Mouse (Mus musculus): ENCODE measurements around the gene Ank3.

The Ank3 gene

GRCm38 (mm10) chr10:69611314-69611713 is 212.7 kb downstream of the Ank3 start:
- no peak for DNase-seq (ENCODE audit: extremely low spot score, low spot score)

GRCm38 (mm10) chr10:69611839-69612340 is 213.3 kb downstream of the Ank3 start:
- DNase-seq (ENCODE audit: extremely low spot score, low spot score), result no peak

GRCm38 (mm10) chr10:69616953-69617352 is 218.4 kb downstream of the Ank3 start:
- no peak for DNase-seq (ENCODE audit: extremely low spot score, low spot score)

- no peak for DNase-seq (ENCODE audit: extremely low spot score, low spot score)
Measured at GRCm38 (mm10) chr10:69617537-69618112, 219.1 kb downstream of the Ank3 start.

DNA sequence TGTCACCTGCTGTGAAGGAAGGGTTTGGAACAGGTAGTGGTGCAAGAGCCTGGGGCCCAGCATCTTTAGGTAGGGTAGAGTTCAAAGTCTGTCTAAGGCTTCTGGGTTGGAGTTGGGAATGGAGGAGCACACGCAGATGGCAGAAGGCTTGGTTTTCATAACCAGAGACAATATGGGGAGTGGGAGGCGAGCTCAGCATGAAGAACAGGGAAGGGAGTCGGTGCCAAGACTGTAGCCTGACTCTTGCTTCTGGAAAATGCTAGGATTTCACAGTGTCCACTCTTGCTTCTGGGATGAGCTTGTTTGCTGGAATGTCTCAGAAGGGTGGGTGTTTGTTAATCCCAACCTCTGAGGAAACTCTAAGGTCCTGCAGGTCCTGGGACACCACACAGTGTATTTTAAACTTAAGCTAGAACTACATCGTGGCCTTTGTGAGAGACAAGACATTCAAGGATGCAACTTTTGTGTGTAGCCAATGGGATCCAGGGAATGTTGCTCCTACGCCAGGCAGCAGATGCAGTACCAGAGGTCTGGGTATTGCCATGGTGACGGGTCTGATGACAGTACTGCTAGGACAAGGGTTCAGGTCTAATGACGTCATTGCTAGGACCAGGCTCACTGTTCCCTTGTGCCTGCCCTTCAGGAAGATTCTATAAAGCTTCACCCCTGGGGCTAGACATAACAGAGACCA is 222.3 kb downstream of the Ank3 start:
- no peak for DNase-seq (ENCODE audit: extremely low spot score, low spot score)

DNA sequence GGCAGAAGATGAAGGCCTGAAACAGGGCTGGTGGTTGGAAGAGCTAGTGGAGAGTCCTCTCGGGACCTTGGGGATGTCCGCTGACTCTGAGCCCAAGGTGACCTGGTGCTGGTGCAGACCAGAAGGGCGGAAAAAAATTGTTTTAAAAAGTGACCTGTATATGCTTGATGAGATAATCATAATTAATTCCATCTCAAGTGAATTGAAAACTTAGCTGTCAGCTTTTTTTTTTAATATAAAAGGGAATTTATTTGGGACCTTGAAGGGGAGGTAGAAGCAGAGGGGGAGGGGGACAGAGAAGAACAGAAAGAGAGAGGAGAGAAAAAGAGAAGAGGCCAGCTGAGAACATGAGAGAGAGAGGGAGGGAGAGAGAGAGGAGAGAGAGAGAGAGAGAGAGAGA is 229.2 kb downstream of the Ank3 start:
- no peak for DNase-seq (ENCODE audit: extremely low spot score, low spot score)

DNA sequence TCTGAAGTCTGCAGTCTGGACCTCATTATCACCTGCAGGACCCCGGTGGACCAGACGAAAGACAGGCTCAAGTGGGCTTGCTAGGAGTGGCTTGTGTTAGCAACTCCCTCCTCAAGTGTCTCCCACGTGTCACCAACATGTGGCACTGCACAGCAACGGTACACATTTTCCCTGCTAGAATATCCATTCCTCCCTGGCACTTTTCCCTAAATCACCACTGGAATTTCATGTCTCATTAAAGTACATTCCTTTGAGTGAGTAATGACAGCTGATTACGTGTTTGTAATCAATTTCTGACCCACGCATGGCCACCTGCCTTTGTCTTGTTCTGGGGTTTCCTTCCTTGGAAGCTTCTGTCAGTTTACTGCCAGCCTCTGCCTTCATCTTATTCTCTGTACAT is 230.2 kb downstream of the Ank3 start:
- no peak for DNase-seq (ENCODE audit: extremely low spot score, low spot score)

DNA sequence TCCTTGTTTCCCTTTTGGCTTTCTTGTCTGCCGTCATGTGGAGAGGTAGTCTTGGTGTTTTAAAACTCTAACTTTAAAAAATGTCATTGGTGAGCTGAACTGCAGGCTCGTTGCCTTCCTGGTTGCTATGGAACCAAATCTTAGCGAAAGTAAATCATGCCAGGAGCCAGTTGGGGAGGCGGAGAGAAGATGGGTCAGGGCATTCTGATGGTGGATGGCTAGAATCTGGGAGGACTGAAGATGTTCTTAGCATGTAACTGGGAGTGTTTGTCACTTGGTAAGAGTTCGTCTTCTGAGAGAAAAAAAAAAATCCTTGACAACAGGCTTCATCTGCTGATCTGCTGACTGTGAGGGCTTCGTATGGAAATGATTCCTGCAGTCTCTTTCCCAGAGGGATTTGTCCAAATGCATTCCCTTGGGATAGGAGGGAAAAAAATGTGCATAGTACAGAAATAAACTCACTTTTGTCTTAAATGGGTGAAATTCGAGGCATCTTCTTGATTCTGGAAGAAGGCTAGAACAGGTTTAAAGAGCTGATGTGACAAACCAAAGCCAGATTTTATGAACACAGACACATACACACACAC is 232.3 kb downstream of the Ank3 start:
- DNase-seq (ENCODE audit: extremely low spot score, low spot score), result no peak

DNA sequence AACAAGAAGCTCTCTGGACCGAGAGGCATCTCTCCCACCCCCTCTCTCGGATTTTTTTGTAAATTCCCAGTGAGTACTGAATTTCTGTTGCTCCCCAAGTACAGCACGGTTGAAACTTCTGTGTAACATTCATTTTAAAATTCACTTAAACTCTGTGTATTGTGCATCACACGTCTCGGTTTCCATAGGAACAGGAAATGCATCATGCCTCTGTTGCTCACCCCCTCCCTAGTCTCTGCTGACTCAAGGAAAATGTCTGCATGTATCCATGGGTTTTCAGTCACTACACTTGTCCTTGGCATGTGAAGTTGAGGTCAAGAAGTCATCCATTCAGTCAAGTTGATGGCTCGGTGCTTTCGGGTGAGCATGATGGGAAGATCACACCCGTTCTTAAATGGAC is 234.3 kb downstream of the Ank3 start:
- DNase-seq (ENCODE audit: extremely low spot score, low spot score), result no peak

- DNase-seq (ENCODE audit: extremely low spot score, low spot score), result no peak
Measured at GRCm38 (mm10) chr10:69634891-69635290, 236.3 kb downstream of the Ank3 start.

- no peak for DNase-seq (ENCODE audit: extremely low spot score, low spot score)
Measured at GRCm38 (mm10) chr10:69635910-69636656, 237.5 kb downstream of the Ank3 start.

DNA sequence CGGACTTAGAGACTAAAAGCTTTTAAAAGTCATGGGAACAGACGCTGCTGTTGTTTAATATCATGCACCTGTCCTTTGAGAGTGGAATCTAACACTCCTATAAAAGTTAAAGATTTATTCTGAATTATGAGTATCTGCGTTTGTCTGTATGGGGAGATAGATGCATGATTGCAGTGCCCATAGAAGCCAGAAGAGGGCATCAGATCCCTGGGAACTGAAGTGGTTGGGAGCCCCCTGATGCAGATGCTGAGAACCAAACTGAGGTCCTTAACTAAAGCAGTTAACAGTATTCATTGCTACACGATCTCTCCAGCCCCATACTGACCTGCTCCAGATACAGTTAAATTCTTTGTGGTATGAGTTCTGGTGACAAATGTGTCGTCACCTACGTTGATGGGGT is 240.6 kb downstream of the Ank3 start:
- no peak for DNase-seq (ENCODE audit: extremely low spot score, low spot score)

DNA sequence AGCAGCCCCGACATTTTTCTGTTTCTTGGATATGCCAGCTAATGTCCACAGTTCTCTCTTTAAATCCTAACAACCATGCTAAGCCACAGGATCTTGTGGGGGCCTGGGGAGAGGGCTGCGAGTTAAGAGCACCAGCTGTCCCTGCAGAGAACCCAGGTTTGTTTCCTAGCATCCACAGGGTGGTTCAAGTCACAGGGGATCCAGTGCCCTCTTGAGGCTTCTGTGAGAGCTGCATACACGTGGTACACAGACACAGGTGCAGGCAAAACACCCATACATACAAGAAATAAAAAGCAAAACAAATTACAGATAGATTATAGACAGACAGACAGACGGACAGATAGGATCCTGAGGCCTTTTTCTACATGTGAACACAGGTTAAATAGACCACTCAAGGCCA is 242.0 kb downstream of the Ank3 start:
- no peak for DNase-seq (ENCODE audit: extremely low spot score, low spot score)

- DNase-seq (ENCODE audit: extremely low spot score, low spot score), result no peak
Measured at GRCm38 (mm10) chr10:69643481-69643880, 244.9 kb downstream of the Ank3 start.

DNA sequence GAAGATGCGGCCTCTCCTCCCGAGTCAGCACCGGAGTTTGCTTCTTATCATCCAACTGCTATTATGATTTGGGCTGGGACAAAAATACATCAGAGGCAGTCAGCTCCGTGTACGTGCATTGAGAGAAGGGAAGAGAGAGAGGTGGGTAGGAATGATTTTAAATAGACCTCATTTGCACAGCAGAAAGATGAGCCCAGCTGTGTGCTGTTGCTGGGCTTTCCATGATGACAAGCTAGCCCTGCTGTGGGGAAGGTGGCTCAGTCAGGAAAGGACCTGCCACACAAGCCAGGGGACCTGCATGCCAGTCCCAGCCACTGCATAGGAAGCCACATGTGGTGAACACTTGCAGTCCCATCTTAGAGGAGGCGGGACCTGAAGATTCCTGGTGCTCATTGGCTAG is 245.4 kb downstream of the Ank3 start:
- DNase-seq (ENCODE audit: extremely low spot score, low spot score), result no peak

DNA sequence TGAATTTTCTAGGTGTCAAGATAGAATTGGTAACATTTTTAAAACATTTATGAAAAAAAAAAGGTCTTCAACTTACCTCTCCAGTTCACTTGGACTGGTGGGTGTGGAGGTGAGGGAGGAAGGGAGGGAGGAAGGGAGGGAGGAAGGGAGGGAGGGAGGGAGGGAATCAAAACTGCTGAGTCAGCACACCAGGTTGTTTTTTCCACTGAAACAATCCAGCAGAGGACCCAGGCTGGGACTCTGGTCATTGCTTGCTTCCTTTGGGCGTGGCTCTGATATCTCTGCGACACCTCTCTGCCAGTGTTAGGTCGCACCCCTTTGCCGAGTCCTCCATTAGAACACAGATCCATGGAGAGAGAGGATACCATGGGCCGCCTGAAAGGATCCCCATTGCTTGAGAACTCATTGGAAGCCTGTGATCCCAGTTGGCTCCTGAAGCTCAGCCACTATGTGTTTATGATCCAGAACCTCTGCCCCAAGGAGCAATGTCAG is 246.8 kb downstream of the Ank3 start:
- DNase-seq (ENCODE audit: extremely low spot score, low spot score), result no peak

DNA sequence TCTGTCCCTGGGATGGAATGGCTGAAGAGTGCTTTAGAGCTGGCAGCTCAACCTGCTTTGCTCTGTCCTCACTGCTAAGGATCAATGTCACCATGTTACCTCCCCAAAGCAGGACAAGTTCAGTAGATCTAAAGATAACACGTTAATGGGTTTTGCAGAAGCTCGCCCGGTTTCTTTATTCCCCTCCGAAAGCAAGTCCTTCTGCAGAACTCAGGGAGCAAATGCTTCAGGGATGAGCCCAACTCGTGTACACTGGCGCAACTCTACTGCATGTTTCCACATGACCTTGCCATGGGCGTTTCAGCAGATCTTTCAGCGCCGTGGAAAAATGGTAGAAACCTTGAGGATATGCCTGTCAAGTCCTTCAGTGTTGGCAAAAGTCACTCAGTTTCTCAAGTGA is 247.4 kb downstream of the Ank3 start:
- DNase-seq (ENCODE audit: extremely low spot score, low spot score), result no peak

GRCm38 (mm10) chr10:69650074-69650473 is 251.5 kb downstream of the Ank3 start:
- no peak for DNase-seq (ENCODE audit: extremely low spot score, low spot score)

- DNase-seq (ENCODE audit: extremely low spot score, low spot score), result no peak
Measured at GRCm38 (mm10) chr10:69652660-69653059, 254.1 kb downstream of the Ank3 start.

DNA sequence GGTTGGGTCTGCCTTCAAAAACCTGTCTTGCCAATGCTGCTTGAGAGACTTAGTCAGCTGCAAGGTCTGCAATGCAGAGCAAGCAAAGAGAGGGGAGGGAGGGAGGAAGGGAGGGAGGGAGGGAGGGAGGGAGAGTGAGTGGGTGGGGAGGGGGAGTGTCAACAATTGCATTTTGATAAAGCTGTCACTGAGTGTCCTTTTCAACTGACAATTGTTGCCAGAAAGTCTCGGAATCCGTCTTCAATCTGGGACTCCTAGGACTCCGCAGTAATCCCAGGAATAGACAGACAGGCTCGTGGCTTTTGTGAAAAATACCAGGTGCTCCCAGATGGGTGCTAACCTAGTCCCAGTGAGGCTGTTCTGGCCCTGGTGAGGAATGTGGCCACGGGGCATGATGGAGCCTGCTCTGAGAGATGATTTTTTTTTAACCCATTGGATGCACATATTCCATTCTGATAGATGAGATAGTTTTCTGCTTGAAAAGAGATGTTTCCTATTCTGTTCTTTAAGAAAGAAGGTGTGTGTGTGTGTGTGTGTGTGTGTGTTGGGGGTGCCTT is 254.6 kb downstream of the Ank3 start:
- DNase-seq (ENCODE audit: extremely low spot score, low spot score), result no peak

DNA sequence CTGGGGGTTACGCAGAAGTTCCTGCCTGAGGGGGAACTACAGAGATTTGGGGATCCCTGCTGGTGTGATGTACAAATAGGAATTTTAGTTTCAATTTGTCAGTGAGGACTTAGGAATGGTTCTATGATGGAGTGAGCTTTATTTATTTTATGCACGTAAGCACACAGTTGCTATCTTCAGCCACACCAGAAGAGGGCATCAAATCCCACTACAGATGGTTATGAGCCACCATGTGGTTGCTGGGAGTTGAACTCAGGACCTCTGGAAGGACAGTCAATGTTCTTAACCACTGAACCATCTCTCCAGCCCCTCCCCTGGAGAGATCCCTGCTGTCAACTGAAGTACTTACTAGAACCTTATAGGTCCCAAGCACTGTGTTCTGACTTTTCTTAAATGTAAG is 255.6 kb downstream of the Ank3 start:
- DNase-seq (ENCODE audit: extremely low spot score, low spot score), result no peak

All from neural tube, embryonic 10.5 days (tissue).